Mouse (Mus musculus): Measurements from ENCODE around the gene Upk1a.
A peak's percentile ranks its signal among the peaks of the same experiment; 100 is the strongest.

Upk1a gene

GRCm38 (mm10) chr7:30572969-30573368 lies 39.7 kb downstream of the Upk1a start:
- peak; percentile 75 for DNase-seq (ENCODE audit: low spot score)

- no peak for DNase-seq (ENCODE audit: low spot score)
Observed at GRCm38 (mm10) chr7:30572389-30572788, 40.3 kb downstream of the Upk1a start.

GRCm38 (mm10) chr7:30567555-30567954 lies 45.1 kb downstream of the Upk1a start:
- DNase-seq (ENCODE audit: low spot score) = no peak

GRCm38 (mm10) chr7:30566033-30566432 lies 46.6 kb downstream of the Upk1a start:
- no peak for DNase-seq (ENCODE audit: low spot score)

- no peak for DNase-seq (ENCODE audit: low spot score)
Observed at GRCm38 (mm10) chr7:30564970-30565571, 47.6 kb downstream of the Upk1a start, which contains the start of gene Igflr1. TSS of gene Igflr1 (plus strand) at chr7:30565427.

- no peak for DNase-seq (ENCODE audit: low spot score)
Observed at GRCm38 (mm10) chr7:30563906-30564280, 48.8 kb downstream of the Upk1a start.

GRCm38 (mm10) chr7:30563117-30563905 lies 49.3 kb downstream of the Upk1a start, which contains the start of the genes U2af1l4, Gm49396 and Psenen:
TSS of gene U2af1l4 (plus strand) at chr7:30563301.
TSS of gene Gm49396 (plus strand) at chr7:30563344.
TSS of gene Psenen (minus strand) at chr7:30563627.
- DNase-seq (ENCODE audit: low spot score) = peak; percentile 97

- peak; percentile 17 for DNase-seq (ENCODE audit: low spot score)
Observed at GRCm38 (mm10) chr7:30562526-30563116, 50.0 kb downstream of the Upk1a start.

- no peak for DNase-seq (ENCODE audit: low spot score)
Observed at GRCm38 (mm10) chr7:30560296-30560695, 52.4 kb downstream of the Upk1a start.

GRCm38 (mm10) chr7:30559443-30559954 lies 53.1 kb downstream of the Upk1a start, which contains the start of gene Lin37:
TSS of gene Lin37 (minus strand) at chr7:30559838.
- DNase-seq (ENCODE audit: low spot score) = peak; percentile 95

- peak; percentile 31 for DNase-seq (ENCODE audit: low spot score)
Observed at GRCm38 (mm10) chr7:30558656-30559442, 53.8 kb downstream of the Upk1a start.

- DNase-seq (ENCODE audit: low spot score) = peak; percentile 37
Observed at GRCm38 (mm10) chr7:30557901-30558514, 54.6 kb downstream of the Upk1a start.

GRCm38 (mm10) chr7:30556894-30557536 lies 55.6 kb downstream of the Upk1a start:
- peak; percentile 40 for DNase-seq (ENCODE audit: low spot score)

GRCm38 (mm10) chr7:30553810-30554584 lies 58.6 kb downstream of the Upk1a start:
- no peak for DNase-seq (ENCODE audit: low spot score)
